ENCODE assay signal across 8 mouse cellular contexts in genomic region chr13:49653180-49653541, GRCm38 (mm10). TPM values are rescaled to one million over a fixed set of nuclear protein-coding genes. Genes with fewer than 3 reads are reported as not detected.
DNase-seq lines count a peak whose midpoint lies in the region; ATAC-seq and TF ChIP-seq lines count a peak whose summit lies in the region.

No protein-coding gene starts in this region.

- peak overlapping the region; percentile 77 for H3K9ac ChIP-seq in liver, embryonic 14.5 days (replicated peaks)
- peak overlapping the region; percentile 59 for H3K9ac ChIP-seq in stomach, postnatal 0 days (ENCODE audit: low read length)

- TF ChIP-seq POLR2A in spleen, adult 2 months (IDR thresholded peaks at IDR 0.05; ENCODE audit: low read depth, low read length) = no peak

- H3K4me2 ChIP-seq in liver, embryonic 14.5 days (ENCODE audit: low read depth) = peak overlapping the region; percentile 93
- peak overlapping the region; percentile 66 for H3K4me2 ChIP-seq in stomach, postnatal 0 days (replicated peaks; ENCODE audit: low read depth)

- no peaks in the 10 kb centered on the region for H3K4me1 ChIP-seq in spleen, adult 2 months (ENCODE audit: control insufficient read depth, insufficient read depth, insufficient read length)
- H3K4me1 ChIP-seq in liver, embryonic 14.5 days (replicated peaks; ENCODE audit: control insufficient read depth in 2 of 2, insufficient read depth in 2 of 2, low read length in 1 of 2) = peaks cover 0 to 5% of the 10 kb centered on the region in 2 experiments; a peak in 3 of 4 replicates
- H3K4me1 ChIP-seq in stomach, postnatal 0 days (replicated peaks; ENCODE audit: control insufficient read depth, insufficient read depth) = no peaks in the 10 kb centered on the region

- peak; percentile 43 for ATAC-seq in granulocyte monocyte progenitor cell, adult 5-6 weeks (replicated peaks; ENCODE audit: poor library complexity, severe bottlenecking)
- peak; percentile 63 for ATAC-seq in liver, embryonic 14.5 days (ENCODE audit: insufficient read depth)
- ATAC-seq in stomach, postnatal 0 days (ENCODE audit: low FRiP score, low TSS enrichment) = peak; percentile 80

- intact Hi-C loops in gastrocnemius, postnatal 14 days (cut with DNase I; ENCODE audit: low total_unique reads) = no loop called here

- WGBS in spleen, adult 2 months = under 1% methylated on average over 16 of the region's 16 CpGs
- WGBS in liver, embryonic 14.5 days (ENCODE audit: insufficient replicate concordance) = under 1% methylated on average over 16 of the region's 16 CpGs
- WGBS in stomach, postnatal 0 days = under 1% methylated on average over 16 of the region's 16 CpGs

- H3K27ac ChIP-seq in spleen, adult 2 months (ENCODE audit: insufficient read depth, low read length) = peak overlapping the region; percentile 44
- H3K27ac ChIP-seq in liver, embryonic 14.5 days = no peak overlapping the region
- H3K27ac ChIP-seq in stomach, postnatal 0 days (replicated peaks) = no peak overlapping the region; the same call in 1 of the 2 replicates

- H3K27me3 ChIP-seq in spleen, adult 2 months (ENCODE audit: control insufficient read depth, insufficient read depth, low read length) = no peaks in the 10 kb centered on the region
- no peaks in the 10 kb centered on the region for H3K27me3 ChIP-seq in liver, embryonic 14.5 days (ENCODE audit: control insufficient read depth, insufficient read depth, low read length)
- H3K27me3 ChIP-seq in stomach, postnatal 0 days (ENCODE audit: control insufficient read depth, insufficient read depth, low read length) = no peaks in the 10 kb centered on the region

- peak overlapping the region; percentile 91 for H3K4me3 ChIP-seq in spleen, adult 2 months (ENCODE audit: extremely low read depth, insufficient read depth, insufficient read length)
- peak overlapping the region; percentile 97 to 100 for H3K4me3 ChIP-seq in liver, embryonic 14.5 days (ENCODE audit: insufficient read depth in 1 of 2, low read depth in 2 of 2, low read length in 2 of 2)
- peak overlapping the region; percentile 54 for H3K4me3 ChIP-seq in stomach, postnatal 0 days (ENCODE audit: low read depth, low read length)

- TF ChIP-seq CTCF in spleen, adult 2 months (IDR thresholded peaks at IDR 0.05; ENCODE audit: extremely low read depth, insufficient read depth, insufficient read length, insufficient replicate concordance) = no peak
- TF ChIP-seq CTCF in liver, embryonic 14.5 days (IDR thresholded peaks at IDR 0.05; ENCODE audit: low read depth) = no peak
- TF ChIP-seq CTCF in stomach, postnatal 0 days (IDR thresholded peaks at IDR 0.05; ENCODE audit: low read depth) = no peak

- H3K9me3 ChIP-seq in liver, embryonic 14.5 days (ENCODE audit: control insufficient read depth, low read length) = no peaks in the 10 kb centered on the region
- no peaks in the 10 kb centered on the region for H3K9me3 ChIP-seq in stomach, postnatal 0 days (ENCODE audit: control insufficient read depth, low read length)

- H3K36me3 ChIP-seq in spleen, adult 2 months (ENCODE audit: control insufficient read depth, insufficient read depth, low read length) = peaks cover 5% of the 10 kb centered on the region
- no peaks in the 10 kb centered on the region; the same call in none of the 2 replicates for H3K36me3 ChIP-seq in liver, embryonic 14.5 days (replicated peaks; ENCODE audit: control insufficient read depth, insufficient read depth, low read depth)
- H3K36me3 ChIP-seq in stomach, postnatal 0 days (ENCODE audit: control insufficient read depth, insufficient read depth, low read length) = no peaks in the 10 kb centered on the region

- peak; percentile 49 for DNase-seq in gastrocnemius, postnatal 14 days
- DNase-seq in gastrocnemius, postnatal 4 days (ENCODE audit: low spot score in 2 of 2) = no peak
- DNase-seq in spleen, adult 2 months (ENCODE audit: low read depth in 1 of 2, low spot score in 2 of 2) = peak in 1 of 2 experiments; percentile 24
- no peak for DNase-seq in spleen, postnatal 36 days (ENCODE audit: low spot score in 2 of 2)
- DNase-seq in liver, embryonic 14.5 days (ENCODE audit: low read depth in 3 of 3, low spot score in 3 of 3) = no peak
- DNase-seq in stomach, postnatal 0 days (ENCODE audit: low spot score) = no peak
- DNase-seq in frontal cortex, postnatal 25 days (ENCODE audit: low spot score in 2 of 2) = no peak

- TF ChIP-seq EP300 in liver, embryonic 14.5 days (IDR thresholded peaks at IDR 0.05; ENCODE audit: low read depth) = no peak
- TF ChIP-seq EP300 in stomach, postnatal 0 days (optimal IDR thresholded peaks at IDR 0.05) = no peak

RNA-seq across cellular contexts. Expression of gene Nol8, which starts 0.3 kb away (rescaled TPM):
- total RNA-seq in gastrocnemius, postnatal 14 days (2021) = 1 to 10 TPM; 6.7 to 8.4 TPM
- 10 to 100 TPM; 10.2 TPM for total RNA-seq in gastrocnemius, postnatal 4 days (2021)
- 0.87 and 1.4 TPM in 2 replicates for polyA plus RNA-seq in spleen, adult 2 months (2012; rRNA removed)
- 37.6 and 37.7 TPM in 2 replicates for total RNA-seq in granulocyte monocyte progenitor cell, adult 5-6 weeks (2014; fragmentation: Nextera tagmentation)
- 45.2 and 48.8 TPM in 2 replicates for total RNA-seq in granulocyte monocyte progenitor cell, adult 5-6 weeks (2017)
- 2.9 and 5.4 TPM in 2 replicates for polyA plus RNA-seq in liver, embryonic 14.5 days (2012; rRNA removed)
- 7.8 and 8.3 TPM in 2 replicates for polyA plus RNA-seq in liver, embryonic 14.5 days (2014; fragmentation: Nextera tagmentation; extraction: Ambion mirVana)
- 9.4 and 10.0 TPM in 2 replicates for polyA plus RNA-seq in stomach, postnatal 0 days (2015; fragmentation: Nextera tagmentation; extraction: Ambion mirVana)

RNA-seq across cellular contexts. Expression of gene Cenpp, which starts 0.6 kb away (rescaled TPM):
- total RNA-seq in gastrocnemius, postnatal 14 days (2021) = 1 to 10 TPM; 1.6 to 2.1 TPM
- 1 to 10 TPM; 5.6 to 5.7 TPM for total RNA-seq in gastrocnemius, postnatal 4 days (2021)
- 0.23 and 0.29 TPM in 2 replicates for polyA plus RNA-seq in spleen, adult 2 months (2012; rRNA removed)
- 23.0 and 27.6 TPM in 2 replicates for total RNA-seq in granulocyte monocyte progenitor cell, adult 5-6 weeks (2014; fragmentation: Nextera tagmentation)
- 41.8 and 46.5 TPM in 2 replicates for total RNA-seq in granulocyte monocyte progenitor cell, adult 5-6 weeks (2017)
- polyA plus RNA-seq in liver, embryonic 14.5 days (2012; rRNA removed) = 6.0 and 9.9 TPM in 2 replicates
- polyA plus RNA-seq in liver, embryonic 14.5 days (2014; fragmentation: Nextera tagmentation; extraction: Ambion mirVana) = 30.4 and 33.0 TPM in 2 replicates
- polyA plus RNA-seq in stomach, postnatal 0 days (2015; fragmentation: Nextera tagmentation; extraction: Ambion mirVana) = 11.5 and 12.6 TPM in 2 replicates

RNA-seq across cellular contexts. Expression of gene Iars, which starts 28.7 kb away (rescaled TPM):
- 10 to 100 TPM; 72.5 to 78.5 TPM for total RNA-seq in gastrocnemius, postnatal 14 days (2021)
- total RNA-seq in gastrocnemius, postnatal 4 days (2021) = 10 to 100 TPM; 71.2 to 71.3 TPM
- polyA plus RNA-seq in spleen, adult 2 months (2012; rRNA removed) = 11.5 and 11.8 TPM in 2 replicates
- 72.0 and 84.6 TPM in 2 replicates for total RNA-seq in granulocyte monocyte progenitor cell, adult 5-6 weeks (2014; fragmentation: Nextera tagmentation)
- total RNA-seq in granulocyte monocyte progenitor cell, adult 5-6 weeks (2017) = 66.2 and 72.0 TPM in 2 replicates
- polyA plus RNA-seq in liver, embryonic 14.5 days (2012; rRNA removed) = 28.2 and 36.5 TPM in 2 replicates
- polyA plus RNA-seq in liver, embryonic 14.5 days (2014; fragmentation: Nextera tagmentation; extraction: Ambion mirVana) = 39.1 and 45.8 TPM in 2 replicates
- 24.0 and 24.4 TPM in 2 replicates for polyA plus RNA-seq in stomach, postnatal 0 days (2015; fragmentation: Nextera tagmentation; extraction: Ambion mirVana)

RNA-seq across cellular contexts. Expression of gene Ogn, which starts 45.3 kb away (rescaled TPM):
- 10 to 100 TPM; 57.4 to 70.5 TPM for total RNA-seq in gastrocnemius, postnatal 14 days (2021)
- 100 to 1,000 TPM; 194 to 208 TPM for total RNA-seq in gastrocnemius, postnatal 4 days (2021)
- 0.45 and 0.61 TPM in 2 replicates for polyA plus RNA-seq in spleen, adult 2 months (2012; rRNA removed)
- total RNA-seq in granulocyte monocyte progenitor cell, adult 5-6 weeks (2014; fragmentation: Nextera tagmentation) = not detected in 2 replicates
- 0.56 TPM in 1 of 2 replicates, not detected in the other for total RNA-seq in granulocyte monocyte progenitor cell, adult 5-6 weeks (2017)
- polyA plus RNA-seq in liver, embryonic 14.5 days (2012; rRNA removed) = 0.35 and 0.49 TPM in 2 replicates
- polyA plus RNA-seq in liver, embryonic 14.5 days (2014; fragmentation: Nextera tagmentation; extraction: Ambion mirVana) = 1.1 and 1.5 TPM in 2 replicates
- polyA plus RNA-seq in stomach, postnatal 0 days (2015; fragmentation: Nextera tagmentation; extraction: Ambion mirVana) = 138 and 151 TPM in 2 replicates
